Mouse (Mus musculus) neural tube, embryonic 15.5 days (tissue): Measurements from ENCODE around the gene Fhad1. TPM values are rescaled to one million over a fixed set of nuclear protein-coding genes. Genes with fewer than 3 reads are reported as not detected.

Experiments
- ATAC-seq: fragments of 200-750 bp; cut with Nextera tagmentation; 2 replicates; pipeline ENCODE4 v1.8.0; 2017; ENCODE audit warnings: mild to moderate bottlenecking, moderate TSS enrichment, moderate library complexity; ENCODE audit not compliant: low FRiP score
- H3K27ac ChIP-seq: fragments of 300-500 bp; sonication (generic); replicated peaks from 2 replicates; pipeline ENCODE4 v1.5.1; 2015; ENCODE audit warnings: mild to moderate bottlenecking, inconsistent platforms
- H3K27me3 ChIP-seq: fragments of 300-500 bp; sonication (generic); replicated peaks from 2 replicates; pipeline ENCODE4 v1.6.1; 2015; ENCODE audit warnings: inconsistent platforms
- H3K36me3 ChIP-seq: fragments of 300-500 bp; sonication (generic); 2 replicates; pipeline ENCODE4 v1.6.1; 2015; ENCODE audit warnings: inconsistent platforms
- H3K4me1 ChIP-seq: fragments of 300-500 bp; sonication (generic); 2 replicates; pipeline ENCODE4 v1.6.1; 2015; ENCODE audit warnings: inconsistent platforms
- H3K4me2 ChIP-seq: fragments of 300-500 bp; sonication (generic); 2 replicates; pipeline ENCODE4 v1.6.1; 2015; ENCODE audit warnings: inconsistent platforms, mild to moderate bottlenecking, moderate library complexity
- H3K4me3 ChIP-seq: fragments of 300-500 bp; sonication (generic); replicated peaks from 2 replicates; pipeline ENCODE4 v1.5.1; 2015; ENCODE audit warnings: mild to moderate bottlenecking, inconsistent platforms
- H3K9ac ChIP-seq: fragments of 300-500 bp; sonication (generic); replicated peaks from 2 replicates; pipeline ENCODE4 v1.6.1; 2015; ENCODE audit warnings: mild to moderate bottlenecking, inconsistent platforms
- H3K9me3 ChIP-seq: fragments of 300-500 bp; sonication (generic); replicated peaks from 2 replicates; pipeline ENCODE4 v1.6.1; 2016; ENCODE audit warnings: inconsistent platforms
- WGBS: fragments of 180-500 bp; shearing (Covaris S2); methylation state at CpG from one replicate; pipeline ENCODE4 v1.1.7; 2015; ENCODE audit warnings: mixed read lengths; 5-methylcytosine and 5-hydroxymethylcytosine counted together
- polyA plus RNA-seq: library from polyadenylated mRNA; unstranded; fragments of >200 nt; fragmentation: Nextera tagmentation; extraction: Ambion mirVana; gene quantifications from 2 replicates; pipeline ENCODE4 v1.2.1, GENCODE M21; 2015

The Fhad1 gene
- 4.5 and 4.8 TPM in 2 replicates for polyA plus RNA-seq

DNA sequence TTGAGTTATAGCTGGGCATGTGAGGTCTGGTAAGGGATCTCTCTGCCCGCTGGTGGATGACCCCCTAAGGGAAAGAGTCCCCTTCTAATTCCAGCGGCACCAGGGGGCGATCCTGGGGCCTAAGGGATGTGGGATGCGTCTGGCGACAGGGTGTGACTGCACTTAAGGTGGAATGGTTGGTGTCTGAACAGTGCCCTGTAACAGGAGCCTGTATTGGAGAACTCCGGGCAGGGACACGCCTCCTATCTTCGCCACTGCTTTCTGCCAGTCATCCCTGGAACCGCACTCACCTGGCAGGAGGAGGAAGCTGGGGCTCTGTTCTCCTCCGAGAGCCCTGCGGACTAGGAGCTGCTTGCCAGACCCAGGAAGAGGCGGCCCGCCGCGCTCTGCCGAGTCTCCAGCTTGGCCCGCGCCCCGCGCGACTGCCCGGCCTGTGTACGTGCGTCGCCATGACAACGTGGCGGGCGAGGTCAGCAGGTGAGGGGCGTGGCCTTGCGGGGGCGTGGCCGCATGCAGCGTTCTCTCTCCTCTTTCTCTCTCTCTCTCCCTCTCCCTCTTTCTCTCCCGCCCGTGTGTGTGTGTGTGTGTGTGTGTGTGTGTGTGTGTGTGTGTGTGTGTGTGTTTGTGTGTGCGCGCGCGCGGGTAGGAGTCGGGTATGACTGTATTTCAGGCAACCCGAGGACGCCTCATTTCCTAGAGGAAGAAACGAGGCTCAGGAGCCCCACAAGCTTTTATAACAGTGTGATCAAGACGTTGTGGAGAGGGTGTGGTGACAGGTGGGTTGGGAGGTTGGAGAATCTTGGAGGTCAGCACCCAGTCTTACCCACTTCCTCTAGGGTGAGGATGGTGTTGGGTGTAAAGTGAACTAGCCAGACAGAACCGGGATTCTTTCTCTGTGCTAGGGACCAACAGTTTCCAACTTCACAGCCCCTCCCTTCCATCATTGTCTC is at the start of gene Fhad1:
Fhad1 (minus strand) TSS at position 424 of the 950 bp plus-strand sequence.
- Histone ChIP-seq H3K4me1 (peaks cover 21% of the 10 kb centered on the region), H3K4me3 (peak within 1 kb of the TSS; percentile 50), H3K27me3 (peaks cover 8% of the 10 kb centered on the region; the same call in 1 of the 2 replicates), H3K9ac (peak within 1 kb of the TSS; percentile 53), H3K4me2 (peak within 1 kb of the TSS; percentile 91), H3K36me3 (no peaks in the 10 kb centered on the region), H3K9me3 (no peaks in the 10 kb centered on the region), H3K27ac (0 out of 2 replicates have a peak within 1 kb of the TSS, but pooled peaks have one; percentile 56)
- ATAC-seq = peak; percentile 83
- 1% methylated on average over 41 of the region's 46 CpGs for WGBS

DNA sequence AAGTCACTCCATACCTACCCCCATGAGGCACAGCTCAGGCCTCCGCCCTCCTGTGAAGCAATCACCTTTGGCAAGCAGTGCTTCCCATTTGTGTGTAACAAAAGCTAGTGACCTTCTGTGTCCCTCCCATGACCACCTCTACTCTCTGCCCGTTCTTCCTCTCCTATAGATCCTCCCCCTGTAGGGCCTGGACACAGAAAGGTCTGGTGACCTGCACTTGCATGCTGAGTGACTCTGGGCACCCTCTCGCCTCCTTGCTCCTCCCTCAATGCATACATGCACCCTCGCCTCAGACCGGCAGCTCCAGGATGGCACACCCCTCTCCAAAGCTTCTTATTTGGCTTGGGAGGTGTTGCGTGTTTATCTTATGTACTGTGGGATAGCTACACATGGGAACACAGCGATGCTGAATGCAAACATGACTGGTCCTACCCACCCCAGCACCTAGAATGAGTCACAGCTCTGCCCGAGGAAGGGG is 48.2 kb upstream of the Fhad1 start:
- 94% methylated on average over 8 of the region's 8 CpGs for WGBS
- Histone ChIP-seq H3K27me3 (no peaks in the 10 kb centered on the region), H3K36me3 (no peaks in the 10 kb centered on the region), H3K4me2 (no peak overlapping the region), H3K4me3 (no peak overlapping the region), H3K4me1 (peaks cover 23% of the 10 kb centered on the region), H3K9me3 (no peaks in the 10 kb centered on the region), H3K9ac (no peak overlapping the region), H3K27ac (no peak overlapping the region)
- ATAC-seq = no peak

DNA sequence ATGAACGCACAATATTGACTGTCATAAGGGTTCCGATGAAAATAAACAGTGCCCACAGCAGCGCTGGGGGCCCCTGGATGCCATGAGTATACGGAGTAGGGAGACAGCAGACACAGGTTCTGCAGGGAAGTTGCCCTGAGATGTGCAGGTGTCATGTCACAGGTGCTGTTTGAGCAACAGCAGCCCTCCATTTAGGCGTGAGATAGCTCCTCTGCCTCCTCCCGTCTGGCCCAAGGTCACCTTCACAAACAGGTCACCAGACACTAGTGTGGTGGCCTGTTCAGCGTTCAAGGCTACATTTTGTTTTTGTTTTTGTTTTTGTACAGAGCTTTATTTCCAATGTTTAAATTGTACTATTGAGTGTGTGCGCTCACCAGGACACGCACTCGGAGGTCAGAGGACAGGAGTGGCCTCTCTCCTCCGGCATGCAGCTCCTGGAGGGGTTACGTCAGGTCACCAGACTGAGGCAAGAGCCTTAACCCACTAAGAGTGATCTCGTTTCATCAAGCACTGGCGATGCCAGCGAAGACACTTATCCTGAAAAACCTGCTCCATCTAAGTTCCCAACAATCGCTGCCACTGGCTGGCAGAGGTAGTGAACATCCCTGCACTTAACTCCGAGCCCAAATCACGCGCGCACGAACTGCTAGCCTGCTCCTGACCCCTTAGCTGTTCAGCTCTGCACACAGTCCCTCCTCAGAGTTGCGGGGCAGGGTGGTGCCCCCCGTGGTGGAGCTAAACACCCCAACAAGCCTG is 46.8 kb upstream of the Fhad1 start:
- H3K9me3 ChIP-seq = no peaks in the 10 kb centered on the region
- no peak overlapping the region for H3K27ac ChIP-seq
- H3K4me3 ChIP-seq = no peak overlapping the region
- 79% methylated on average over 23 of the region's 23 CpGs for WGBS
- peaks cover 27% of the 10 kb centered on the region for H3K4me1 ChIP-seq
- H3K4me2 ChIP-seq = no peak overlapping the region
- no peak for ATAC-seq
- no peak overlapping the region for H3K9ac ChIP-seq
- H3K36me3 ChIP-seq = no peaks in the 10 kb centered on the region
- no peaks in the 10 kb centered on the region for H3K27me3 ChIP-seq

DNA sequence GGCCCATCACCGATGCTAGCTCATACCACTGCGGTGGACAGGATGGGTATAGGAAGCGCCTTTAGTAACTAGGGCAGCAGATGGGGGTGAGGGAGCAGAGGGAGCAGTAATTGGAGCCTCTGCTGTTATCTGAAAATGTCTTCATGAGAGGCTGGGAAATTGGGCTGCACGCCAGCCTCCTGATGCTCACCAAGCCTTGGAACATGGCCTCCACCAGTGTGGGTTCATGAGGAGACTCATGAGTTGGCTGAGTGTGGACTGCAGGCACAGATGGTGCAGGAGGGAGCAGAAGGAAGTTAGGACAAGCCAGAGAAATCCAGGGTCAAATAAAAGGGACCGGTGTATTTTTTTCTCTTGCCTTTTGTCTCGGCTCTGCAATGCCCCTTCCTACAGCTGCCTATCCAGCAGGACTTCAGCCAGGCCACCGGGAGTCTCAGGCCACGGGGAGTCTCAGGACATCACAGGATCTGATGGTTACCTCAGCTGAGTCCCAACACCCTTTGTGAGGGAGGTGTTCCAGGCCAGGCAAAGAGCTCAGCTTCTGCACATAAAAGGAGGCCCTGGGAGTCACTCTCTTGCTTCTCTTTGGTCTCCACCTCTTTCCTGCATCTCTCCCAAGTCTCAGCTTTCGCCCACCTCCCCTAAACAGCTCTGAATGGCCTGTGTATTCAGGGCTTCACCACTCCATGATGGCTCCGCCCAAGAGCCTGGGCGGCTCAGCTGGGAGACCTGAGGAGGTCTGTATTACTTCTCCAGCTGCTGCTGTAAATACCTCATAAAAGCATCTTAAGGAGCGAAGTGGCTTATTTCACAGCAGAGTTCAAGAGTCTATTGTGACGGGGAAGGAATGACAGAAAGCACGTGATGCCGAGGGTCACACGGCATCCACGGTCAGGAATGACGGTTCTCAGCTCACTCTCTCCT is 45.8 kb upstream of the Fhad1 start:
- Histone ChIP-seq H3K27ac (no peak overlapping the region), H3K9me3 (no peaks in the 10 kb centered on the region), H3K9ac (no peak overlapping the region), H3K36me3 (no peaks in the 10 kb centered on the region), H3K4me3 (no peak overlapping the region), H3K27me3 (no peaks in the 10 kb centered on the region), H3K4me2 (no peak overlapping the region), H3K4me1 (peaks cover 19% of the 10 kb centered on the region)
- ATAC-seq = no peak
- 39% methylated on average over 18 of the region's 18 CpGs for WGBS

DNA sequence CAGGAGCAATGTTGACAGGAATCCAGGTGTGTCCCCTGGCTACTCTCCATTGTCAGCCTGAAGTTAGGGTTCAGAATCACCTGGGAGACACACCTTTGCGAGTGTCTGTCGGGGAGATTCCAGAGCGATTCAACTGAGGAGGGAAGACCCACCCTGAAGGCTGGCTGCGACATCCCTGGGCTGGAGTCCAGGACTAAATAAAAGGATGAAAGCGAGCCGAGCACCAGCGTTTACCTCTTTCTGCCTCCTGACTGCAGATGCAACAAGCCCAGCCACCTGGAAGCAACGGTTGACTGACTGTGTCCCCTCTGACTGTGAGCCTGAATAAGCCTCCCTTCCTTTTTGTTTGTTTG is 44.9 kb upstream of the Fhad1 start:
- 84% methylated on average over 8 of the region's 8 CpGs for WGBS
- Histone ChIP-seq H3K27ac (no peak overlapping the region), H3K4me1 (peaks cover 19% of the 10 kb centered on the region), H3K4me2 (no peak overlapping the region), H3K9me3 (no peaks in the 10 kb centered on the region), H3K36me3 (no peaks in the 10 kb centered on the region), H3K27me3 (no peaks in the 10 kb centered on the region), H3K4me3 (no peak overlapping the region), H3K9ac (no peak overlapping the region)
- ATAC-seq = no peak

DNA sequence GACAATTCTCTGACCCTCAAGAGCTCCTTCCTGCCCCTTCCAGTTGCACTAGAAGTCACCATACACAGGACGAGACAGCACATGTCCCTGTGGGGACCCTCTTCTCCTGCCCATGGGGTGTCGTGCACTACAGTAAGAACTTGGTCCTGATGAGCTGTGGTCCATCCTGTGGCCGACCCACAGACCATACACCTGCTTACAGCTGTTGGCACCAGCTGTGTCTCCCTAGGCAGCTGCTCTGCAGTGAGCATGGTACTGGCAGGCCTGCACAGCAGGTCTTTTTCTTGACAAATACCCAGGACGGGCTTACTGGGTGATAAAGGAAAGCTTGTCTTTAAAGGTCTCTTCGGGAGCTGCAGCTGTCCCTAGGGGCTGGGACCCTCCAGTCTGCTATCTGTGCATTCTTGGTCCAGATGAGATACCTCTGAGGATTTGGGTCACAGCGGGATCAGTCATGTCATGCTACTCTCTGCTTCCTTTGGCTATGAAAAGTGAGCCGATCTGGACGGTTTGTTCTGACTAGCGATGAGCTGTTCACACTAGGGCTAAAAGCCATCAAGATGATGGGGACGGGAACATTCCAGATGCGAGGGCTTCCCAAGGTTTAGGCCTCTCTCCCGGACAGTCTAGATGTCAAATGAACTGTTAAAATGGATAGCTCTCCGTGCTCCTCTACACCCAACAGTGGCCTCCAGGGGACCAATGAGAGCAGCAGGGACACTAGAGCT is 44.4 kb upstream of the Fhad1 start:
- Histone ChIP-seq H3K9ac (no peak overlapping the region), H3K36me3 (no peaks in the 10 kb centered on the region), H3K27ac (no peak overlapping the region), H3K27me3 (no peaks in the 10 kb centered on the region), H3K4me2 (no peak overlapping the region), H3K4me1 (peaks cover 19% of the 10 kb centered on the region), H3K4me3 (no peak overlapping the region), H3K9me3 (no peaks in the 10 kb centered on the region)
- ATAC-seq = no peak
- 77% methylated on average over 13 of the region's 13 CpGs for WGBS

DNA sequence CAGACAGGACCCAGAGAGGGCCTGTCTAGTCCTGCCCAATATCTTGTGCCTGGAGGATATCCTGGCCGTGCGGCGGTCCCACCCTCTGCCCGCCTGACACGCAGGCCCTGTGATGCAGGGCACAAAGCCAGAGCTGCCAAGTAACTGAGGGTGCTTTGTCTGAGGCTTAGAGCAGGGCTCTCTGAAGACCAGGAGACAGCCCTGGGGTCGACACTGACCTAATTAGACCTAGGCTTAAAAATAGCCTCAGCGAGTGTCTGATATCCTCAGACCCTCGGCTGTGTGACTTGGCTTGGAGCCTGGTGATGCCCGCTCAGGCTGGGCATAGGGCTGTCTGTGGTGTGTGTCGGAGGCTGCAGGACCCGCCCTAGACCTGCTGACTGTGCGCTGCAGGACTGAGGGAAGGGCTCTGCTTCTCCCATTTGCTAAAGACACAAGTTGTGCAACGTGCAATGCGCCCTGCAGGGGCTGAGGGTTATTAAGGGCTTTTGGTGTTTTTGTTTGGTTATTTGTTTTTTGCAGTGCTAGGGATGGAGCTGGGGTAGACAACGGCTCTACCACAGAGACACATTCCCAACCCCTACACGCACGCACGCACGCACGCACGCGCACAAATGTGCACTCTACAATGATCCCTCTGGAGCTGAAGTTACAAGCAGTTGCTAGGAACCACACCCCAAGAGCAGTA is 42.8 kb upstream of the Fhad1 start:
- Histone ChIP-seq H3K36me3 (no peaks in the 10 kb centered on the region), H3K4me2 (no peak overlapping the region), H3K27ac (no peak overlapping the region), H3K4me3 (no peak overlapping the region), H3K9ac (no peak overlapping the region), H3K27me3 (no peaks in the 10 kb centered on the region), H3K9me3 (no peaks in the 10 kb centered on the region), H3K4me1 (peaks cover 19% of the 10 kb centered on the region)
- 78% methylated on average over 22 of the region's 22 CpGs for WGBS
- ATAC-seq = no peak

DNA sequence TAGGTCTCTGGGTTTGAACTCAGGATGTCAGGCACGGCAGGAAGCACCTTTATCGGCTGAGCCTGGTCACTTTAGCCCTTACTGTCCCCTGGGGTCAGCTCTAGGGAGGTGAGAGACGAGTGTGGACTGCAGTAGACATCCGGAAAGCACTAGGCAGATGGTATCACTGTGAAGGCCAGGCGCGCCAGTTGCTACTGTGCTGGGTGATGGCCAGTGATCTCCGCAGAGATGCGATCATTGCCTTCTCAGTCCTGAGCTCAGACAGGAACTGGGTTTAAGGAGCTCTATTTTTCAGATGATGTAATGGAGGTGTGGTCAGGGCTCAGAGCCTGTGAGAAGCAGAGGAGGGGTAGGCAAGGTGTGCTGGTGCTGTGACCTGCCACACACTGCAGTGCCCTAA is 40.7 kb upstream of the Fhad1 start:
- H3K4me3 ChIP-seq = no peak overlapping the region
- 0 out of 2 replicates have a peak, but pooled peaks cover 11% of the 10 kb centered on the region for H3K4me1 ChIP-seq
- H3K9me3 ChIP-seq = no peaks in the 10 kb centered on the region
- ATAC-seq = no peak
- no peak overlapping the region for H3K27ac ChIP-seq
- H3K9ac ChIP-seq = no peak overlapping the region
- H3K36me3 ChIP-seq = no peaks in the 10 kb centered on the region
- no peak overlapping the region for H3K4me2 ChIP-seq
- no peaks in the 10 kb centered on the region for H3K27me3 ChIP-seq
- whole genome bisulfite sequencing = 91% methylated on average over 8 of the region's 8 CpGs

DNA sequence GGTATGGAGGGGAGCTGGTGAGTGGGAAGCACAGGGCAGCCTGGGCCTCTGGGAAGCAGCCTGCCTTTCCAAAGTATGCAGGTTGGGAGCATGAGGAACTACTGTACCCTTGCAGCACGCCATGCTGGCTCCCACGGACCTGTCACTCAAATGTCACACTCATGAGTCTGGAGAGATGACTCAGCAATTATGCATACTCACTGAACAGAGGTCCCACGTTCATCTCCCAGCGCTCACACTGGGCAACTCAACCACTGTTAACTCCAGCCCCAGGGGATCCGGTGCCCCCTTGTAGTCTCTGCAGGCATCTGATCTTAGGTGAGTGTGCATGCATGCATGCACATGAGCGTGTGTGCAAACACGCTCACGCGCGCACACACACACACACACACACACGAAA is 39.7 kb upstream of the Fhad1 start:
- Histone ChIP-seq H3K27me3 (no peaks in the 10 kb centered on the region), H3K4me2 (no peak overlapping the region)
- 91% methylated on average over 11 of the region's 11 CpGs for WGBS

More for the DNA sequence above, 39.7 kb upstream of the Fhad1 start:
- no peak overlapping the region for H3K9ac ChIP-seq
- H3K27ac ChIP-seq = no peak overlapping the region
- no peak overlapping the region for H3K4me3 ChIP-seq
- H3K36me3 ChIP-seq = no peaks in the 10 kb centered on the region
- ATAC-seq = no peak
- H3K9me3 ChIP-seq = no peaks in the 10 kb centered on the region
- H3K4me1 ChIP-seq = 0 out of 2 replicates have a peak, but pooled peaks cover 7% of the 10 kb centered on the region
